Comparison of ENCODE assay signal across 8 mouse cellular contexts in genomic region chr7:57386517-57387340, GRCm38 (mm10). TPM values are rescaled to one million over a fixed set of nuclear protein-coding genes. Genes with fewer than 3 reads are reported as not detected.
DNase-seq lines count a peak whose midpoint lies in the region; ATAC-seq lines count a peak whose summit lies in the region.
"Had no signal": no experiment of that assay in that cellular context is flagged by ENCODE, and none has a peak within 500 bp of the region (broad histone marks: within the 10 kb centered on the region; RNA-seq: fewer than 3 reads in every experiment).

Gene Gabrg3, minus strand, starts transcription at chr7:57387188.

- no peak within 1 kb of the TSS for H3K27ac ChIP-seq in lung, embryonic 16.5 days (ENCODE audit: low read length)
- H3K27ac ChIP-seq in hindbrain, embryonic 14.5 days: peak within 1 kb of the TSS; percentile 69
- no peak within 1 kb of the TSS for H3K27ac ChIP-seq in limb, embryonic 12.5 days

- no peak for DNase-seq in lung, postnatal 14 days
- DNase-seq in embryo, embryonic 11 days: peak; percentile 56
- peak; percentile 39 for DNase-seq in hindbrain, embryonic 14.5 days (ENCODE audit: low spot score)
- peak; percentile 33 for DNase-seq in right cerebral cortex, adult 18-20 months
- DNase-seq in c-Kit-positive CD71-positive TER-119-positive erythroid progenitor cells, embryonic 14.5 days (ENCODE audit: low spot score): no peak

- peak within 1 kb of the TSS; percentile 24; the same call in 1 of the 2 replicates for H3K9ac ChIP-seq in lung, embryonic 16.5 days (ENCODE audit: low read length)
- peak within 1 kb of the TSS; percentile 81 for H3K9ac ChIP-seq in hindbrain, embryonic 14.5 days
- 0 out of 2 replicates have a peak within 1 kb of the TSS, but pooled peaks have one; percentile 34 for H3K9ac ChIP-seq in limb, embryonic 12.5 days (replicated peaks)

- H3K4me3 ChIP-seq in lung, embryonic 16.5 days (ENCODE audit: low read length): peak within 1 kb of the TSS; percentile 51
- H3K4me3 ChIP-seq in hindbrain, embryonic 14.5 days (replicated peaks; ENCODE audit: low read length): peak within 1 kb of the TSS; percentile 77
- H3K4me3 ChIP-seq in limb, embryonic 12.5 days (replicated peaks): peak within 1 kb of the TSS; percentile 57

- under 1% methylated on average over 45 of the region's 71 CpGs for WGBS in lung, embryonic 16.5 days
- WGBS in hindbrain, embryonic 14.5 days: 2% methylated on average over 67 of the region's 71 CpGs
- 1% methylated on average over 66 of the region's 71 CpGs for WGBS in limb, embryonic 12.5 days

- H3K9me3 ChIP-seq in lung, embryonic 16.5 days (ENCODE audit: control insufficient read depth, low read length): no peaks in the 10 kb centered on the region
- no peaks in the 10 kb centered on the region for H3K9me3 ChIP-seq in hindbrain, embryonic 14.5 days (ENCODE audit: control insufficient read depth, low read length)
- no peaks in the 10 kb centered on the region for H3K9me3 ChIP-seq in limb, embryonic 12.5 days

- H3K4me2 ChIP-seq in lung, embryonic 16.5 days (ENCODE audit: low read depth, low read length): peak within 1 kb of the TSS; percentile 81
- peak within 1 kb of the TSS; percentile 96 for H3K4me2 ChIP-seq in hindbrain, embryonic 14.5 days (replicated peaks)
- peak within 1 kb of the TSS; percentile 94 for H3K4me2 ChIP-seq in limb, embryonic 12.5 days

- H3K36me3 ChIP-seq in lung, embryonic 16.5 days (ENCODE audit: control insufficient read depth, insufficient read depth, low read length): no peaks in the 10 kb centered on the region
- H3K36me3 ChIP-seq in hindbrain, embryonic 14.5 days (replicated peaks; ENCODE audit: control insufficient read depth, insufficient read depth): no peaks in the 10 kb centered on the region
- H3K36me3 ChIP-seq in limb, embryonic 12.5 days: no peaks in the 10 kb centered on the region

- H3K27me3 ChIP-seq in lung, embryonic 16.5 days (ENCODE audit: control insufficient read depth, insufficient read depth, low read depth, low read length): peaks cover 18% of the 10 kb centered on the region
- 0 out of 2 replicates have a peak, but pooled peaks cover 7% of the 10 kb centered on the region for H3K27me3 ChIP-seq in hindbrain, embryonic 14.5 days (ENCODE audit: control insufficient read depth, insufficient read depth, low read length)
- peaks cover 39% of the 10 kb centered on the region for H3K27me3 ChIP-seq in limb, embryonic 12.5 days

- peak; percentile 41; the same call in 1 of the 2 replicates for ATAC-seq in lung, embryonic 16.5 days (ENCODE audit: low read depth)
- peak; percentile 82 for ATAC-seq in hindbrain, embryonic 14.5 days (ENCODE audit: low FRiP score)
- peak; percentile 69; the same call in 1 of the 2 replicates for ATAC-seq in limb, embryonic 12.5 days (ENCODE audit: insufficient number of reproducible peaks, insufficient read depth, low FRiP score, low TSS enrichment, low read depth)

- peaks cover 6% of the 10 kb centered on the region; the same call in 1 of the 2 replicates for H3K4me1 ChIP-seq in lung, embryonic 16.5 days (replicated peaks; ENCODE audit: control insufficient read depth, insufficient read depth, low read length)
- H3K4me1 ChIP-seq in hindbrain, embryonic 14.5 days (replicated peaks; ENCODE audit: control insufficient read depth, insufficient read depth, low read length): no peaks in the 10 kb centered on the region
- H3K4me1 ChIP-seq in limb, embryonic 12.5 days (replicated peaks): peaks cover 10% of the 10 kb centered on the region

RNA-seq across cellular contexts. Expression of gene Gabrg3, which starts in this region (rescaled TPM):
- 0.25 and 0.28 TPM in 2 replicates for polyA plus RNA-seq in lung, embryonic 16.5 days (2015; fragmentation: Nextera tagmentation; extraction: Ambion mirVana)
- 7.3 and 9.9 TPM in 2 replicates for polyA plus RNA-seq in hindbrain, embryonic 14.5 days (2014; fragmentation: Nextera tagmentation; extraction: Ambion mirVana)
- 0.28 and 0.42 TPM in 2 replicates for polyA plus RNA-seq in limb, embryonic 12.5 days (2016; fragmentation: Nextera tagmentation; extraction: Ambion mirVana)
- polyA plus RNA-seq: spleen, adult 2 months had no signal

Comparison
In these comparisons a context has a peak if more than half of its experiments do, and no peak if none do; other contexts are left out.
1. Peak in ATAC-seq, H3K4me3 ChIP-seq, H3K9ac ChIP-seq and H3K4me2 ChIP-seq in lung, embryonic 16.5 days; RNA of the gene not detected or under 1 TPM.
2. Peak in ATAC-seq, H3K4me3 ChIP-seq, H3K9ac ChIP-seq and H3K4me2 ChIP-seq in limb, embryonic 12.5 days; RNA of the gene not detected or under 1 TPM.
3. H3K9ac ChIP-seq: peak in every context shown above with its lines; median percentile 81 in hindbrain, embryonic 14.5 days; 34 in limb, embryonic 12.5 days; 24 in lung, embryonic 16.5 days.
4. DNase-seq: peak in embryo, embryonic 11 days (single experiment), hindbrain, embryonic 14.5 days (single experiment) and right cerebral cortex, adult 18-20 months (single experiment); none in lung, postnatal 14 days (single experiment) and c-Kit-positive CD71-positive TER-119-positive erythroid progenitor cells, embryonic 14.5 days (single experiment).
5. Peak in every context shown above with its lines, with median percentiles within 50 percentile points of each other: ATAC-seq, H3K4me2 ChIP-seq and H3K4me3 ChIP-seq.